ENCODE assay signal across 12 mouse cellular contexts in the genomic region with DNA sequence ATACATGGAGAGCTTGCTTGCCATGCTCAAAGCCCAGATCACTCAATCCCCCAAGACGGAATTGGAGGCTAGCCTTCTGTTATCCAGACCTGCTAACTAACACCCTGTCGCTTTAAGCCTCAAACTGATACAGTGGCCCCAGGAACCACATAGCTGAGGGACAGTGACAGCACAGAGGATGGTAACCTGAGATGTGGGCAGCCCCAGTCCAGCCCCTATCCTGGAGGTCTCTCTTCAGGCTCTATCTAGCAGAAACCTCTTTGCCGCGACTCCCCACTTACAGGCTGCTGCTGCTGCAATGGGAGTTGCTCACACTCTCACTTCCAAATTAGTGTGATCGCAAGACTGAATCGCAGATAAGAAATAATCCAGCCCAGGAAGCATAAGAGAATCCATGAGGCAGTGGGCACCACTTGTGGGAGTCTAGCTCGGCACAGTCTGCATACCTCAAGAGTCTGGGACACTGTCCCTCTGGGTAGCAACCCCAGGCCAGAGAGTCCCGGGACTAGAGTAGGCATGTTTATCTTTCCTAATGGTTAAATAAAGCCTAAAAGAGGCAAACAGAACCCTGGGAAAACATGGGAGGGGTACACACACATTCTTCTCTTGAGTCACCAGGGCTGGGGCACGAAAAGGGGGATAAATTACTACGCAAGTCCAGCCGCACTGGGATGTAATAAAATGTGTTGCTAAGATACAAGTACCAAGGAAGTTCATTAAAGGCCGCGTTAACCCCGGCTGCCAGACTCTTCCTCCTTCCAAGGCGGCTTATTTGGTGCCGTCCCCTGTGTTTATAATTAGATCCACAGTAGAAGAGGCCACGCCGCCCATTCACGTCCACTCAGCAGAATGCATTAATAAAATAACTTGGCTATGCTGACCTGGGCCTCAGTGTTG. TPM values are rescaled to one million over a fixed set of nuclear protein-coding genes. Genes with fewer than 3 reads are reported as not detected.
DNase-seq lines count a peak whose midpoint lies in the region; ATAC-seq lines count a peak whose summit lies in the region.
"Had no signal": no experiment of that assay in that cellular context is flagged by ENCODE, and none has a peak within 500 bp of the region (broad histone marks: within the 10 kb centered on the region; RNA-seq: fewer than 3 reads in every experiment).

No protein-coding gene starts in this region.

- peak overlapping the region; percentile 66 for H3K27ac ChIP-seq in forebrain, embryonic 10.5 days
- H3K27ac ChIP-seq in intestine, embryonic 15.5 days = no peak overlapping the region
- H3K27ac ChIP-seq: embryonic facial prominence, embryonic 15.5 days; layer of hippocampus, adult 2 months had no signal

- H3K4me3 ChIP-seq in forebrain, embryonic 10.5 days = peak overlapping the region; percentile 19; the same call in 1 of the 2 replicates
- no peak overlapping the region for H3K4me3 ChIP-seq in intestine, embryonic 15.5 days (replicated peaks)
- H3K4me3 ChIP-seq: embryonic facial prominence, embryonic 15.5 days; layer of hippocampus, adult 2 months had no signal

- 57% methylated on average over 19 of the region's 19 CpGs for WGBS in forebrain, embryonic 10.5 days
- 15% methylated on average over 19 of the region's 19 CpGs for WGBS in intestine, embryonic 15.5 days

- H3K4me1 ChIP-seq in forebrain, embryonic 10.5 days = peaks cover 77% of the 10 kb centered on the region
- H3K4me1 ChIP-seq in intestine, embryonic 15.5 days (replicated peaks) = peaks cover 25% of the 10 kb centered on the region
- H3K4me1 ChIP-seq: embryonic facial prominence, embryonic 15.5 days had no signal

- no peaks in the 10 kb centered on the region for H3K9me3 ChIP-seq in forebrain, embryonic 10.5 days
- H3K9me3 ChIP-seq in intestine, embryonic 15.5 days = no peaks in the 10 kb centered on the region
- H3K9me3 ChIP-seq: embryonic facial prominence, embryonic 15.5 days had no signal

- peaks cover 25% of the 10 kb centered on the region for H3K36me3 ChIP-seq in forebrain, embryonic 10.5 days (replicated peaks)
- no peaks in the 10 kb centered on the region for H3K36me3 ChIP-seq in intestine, embryonic 15.5 days
- H3K36me3 ChIP-seq: embryonic facial prominence, embryonic 15.5 days had no signal

- intact Hi-C loops in left cerebral cortex, postnatal 36 days (cut with DNase I) = no loop called here
- intact Hi-C loops in left cerebral cortex, postnatal 4 days (cut with DNase I) = no loop called here

- no peaks in the 10 kb centered on the region for H3K27me3 ChIP-seq in forebrain, embryonic 10.5 days (ENCODE audit: poor library complexity, severe bottlenecking)
- H3K27me3 ChIP-seq in intestine, embryonic 15.5 days (replicated peaks) = no peaks in the 10 kb centered on the region
- H3K27me3 ChIP-seq: embryonic facial prominence, embryonic 15.5 days had no signal

- no peak overlapping the region for H3K9ac ChIP-seq in intestine, embryonic 15.5 days
- H3K9ac ChIP-seq: embryonic facial prominence, embryonic 15.5 days had no signal

- ATAC-seq in intestine, embryonic 15.5 days = peak; percentile 67

- peak overlapping the region; percentile 15; the same call in 1 of the 2 replicates for H3K4me2 ChIP-seq in intestine, embryonic 15.5 days (replicated peaks)
- H3K4me2 ChIP-seq: embryonic facial prominence, embryonic 15.5 days had no signal

- DNase-seq in embryo, embryonic 11 days = peak; percentile 53
- no peak for DNase-seq in forebrain, embryonic 10.5 days (ENCODE audit: extremely low spot score, low spot score)
- peak; percentile 22 for DNase-seq in neural tube, embryonic 10.5 days (ENCODE audit: extremely low spot score, low spot score)
- DNase-seq in left cerebral cortex, postnatal 36 days (ENCODE audit: low spot score in 2 of 2) = no peak
- no peak for DNase-seq in left cerebral cortex, postnatal 4 days
- no peak for DNase-seq in layer of hippocampus, postnatal 10 days (ENCODE audit: low spot score in 2 of 2)
- DNase-seq: lung, postnatal 4 days; right cerebral cortex, adult 18-20 months; thymus, adult 18-20 months had no signal

RNA-seq across cellular contexts. Expression of gene Phf21b, which starts 13.7 kb away (rescaled TPM):
- 6.8 and 7.6 TPM in 2 replicates for polyA plus RNA-seq in forebrain, embryonic 10.5 days (2016; fragmentation: Nextera tagmentation; extraction: Ambion mirVana)
- polyA plus RNA-seq in intestine, embryonic 15.5 days (2015; fragmentation: Nextera tagmentation; extraction: Ambion mirVana) = 0.76 and 1.6 TPM in 2 replicates
- 10 to 100 TPM; 11.0 to 18.6 TPM for total RNA-seq in left cerebral cortex, postnatal 36 days (2021)
- 10 to 100 TPM in 1 of 2 experiments, 1 to 10 TPM in 1; 9.3 to 13.1 TPM for total RNA-seq in left cerebral cortex, postnatal 4 days (2021)
- total RNA-seq in layer of hippocampus, postnatal 10 days (2021) = 10 to 100 TPM; 11.6 to 13.8 TPM

Comparison
In these comparisons a context has a peak if more than half of its experiments do, and no peak if none do; other contexts are left out.
1. DNase-seq: peak in embryo, embryonic 11 days (single experiment) and neural tube, embryonic 10.5 days (single experiment); none in forebrain, embryonic 10.5 days (single experiment), left cerebral cortex, postnatal 36 days (0 of 2), left cerebral cortex, postnatal 4 days (single experiment) and layer of hippocampus, postnatal 10 days (0 of 2).